Mouse (Mus musculus) intestine, embryonic 14.5 days (tissue): ENCODE measurements around the gene Hoxa9. TPM values are rescaled to one million over a fixed set of nuclear protein-coding genes. Genes with fewer than 3 reads are reported as not detected.

ENCODE experiments used
- ATAC-seq: fragments of 200-750 bp; cut with Nextera tagmentation; replicated peaks from 2 replicates; pipeline ENCODE4 v1.8.0; 2017; ENCODE audit warnings: low read depth, moderate number of reproducible peaks, moderate TSS enrichment, moderate library complexity; ENCODE audit not compliant: low FRiP score, low TSS enrichment
- DNase-seq: peaks from one replicate; pipeline ENCODE4 v3.0.0-alpha.2; 2018; ENCODE audit warnings: low spot score
- H3K27ac ChIP-seq: fragments of 300-500 bp; sonication (generic); 2 replicates; pipeline ENCODE4 v1.5.1; 2014; ENCODE audit warnings: low read depth, mild to moderate bottlenecking, control low read depth
- H3K27me3 ChIP-seq: fragments of 300-500 bp; sonication (generic); replicated peaks from 2 replicates; pipeline ENCODE4 v1.6.1; 2014; ENCODE audit warnings: low read length, control low read depth; ENCODE audit not compliant: control insufficient read depth, insufficient read depth
- H3K36me3 ChIP-seq: fragments of 300-500 bp; sonication (generic); 2 replicates; pipeline ENCODE4 v1.6.1; 2014; ENCODE audit warnings: low read length, control low read depth; ENCODE audit not compliant: control insufficient read depth, insufficient read depth
- H3K4me1 ChIP-seq: fragments of 300-500 bp; sonication (generic); replicated peaks from 2 replicates; pipeline ENCODE4 v1.6.1; 2014; ENCODE audit warnings: low read length, control low read depth, mixed read lengths; ENCODE audit not compliant: control insufficient read depth, insufficient read depth
- H3K4me2 ChIP-seq: fragments of 300-500 bp; sonication (generic); 2 replicates; pipeline ENCODE4 v1.6.1; 2014; ENCODE audit warnings: low read length
- H3K4me3 ChIP-seq: fragments of 300-500 bp; sonication (generic); 2 replicates; pipeline ENCODE4 v1.5.1; 2014; ENCODE audit warnings: low read depth, low read length, control low read depth, mixed read lengths
- H3K9ac ChIP-seq: fragments of 300-500 bp; sonication (generic); 2 replicates; pipeline ENCODE4 v1.6.1; 2014; ENCODE audit warnings: mild to moderate bottlenecking, low read length
- H3K9me3 ChIP-seq: fragments of 300-500 bp; sonication (generic); 2 replicates; pipeline ENCODE4 v1.6.1; 2016; ENCODE audit warnings: low read length, control low read depth; ENCODE audit not compliant: control insufficient read depth
- WGBS: fragments of 180-500 bp; shearing (Covaris S2); extraction: QIAGEN DNeasy Blood & Tissue Kit; methylation state at CpG from one replicate; pipeline ENCODE4 v1.1.7; 2014; 5-methylcytosine and 5-hydroxymethylcytosine counted together
- polyA plus RNA-seq: library from polyadenylated mRNA; unstranded; fragments of >200 nt; fragmentation: Nextera tagmentation; extraction: Ambion mirVana; gene quantifications from 2 replicates; pipeline ENCODE4 v1.2.1, GENCODE M21; 2014

The Hoxa9 gene
- 4.2 and 7.1 TPM in 2 replicates for polyA plus RNA-seq

DNA sequence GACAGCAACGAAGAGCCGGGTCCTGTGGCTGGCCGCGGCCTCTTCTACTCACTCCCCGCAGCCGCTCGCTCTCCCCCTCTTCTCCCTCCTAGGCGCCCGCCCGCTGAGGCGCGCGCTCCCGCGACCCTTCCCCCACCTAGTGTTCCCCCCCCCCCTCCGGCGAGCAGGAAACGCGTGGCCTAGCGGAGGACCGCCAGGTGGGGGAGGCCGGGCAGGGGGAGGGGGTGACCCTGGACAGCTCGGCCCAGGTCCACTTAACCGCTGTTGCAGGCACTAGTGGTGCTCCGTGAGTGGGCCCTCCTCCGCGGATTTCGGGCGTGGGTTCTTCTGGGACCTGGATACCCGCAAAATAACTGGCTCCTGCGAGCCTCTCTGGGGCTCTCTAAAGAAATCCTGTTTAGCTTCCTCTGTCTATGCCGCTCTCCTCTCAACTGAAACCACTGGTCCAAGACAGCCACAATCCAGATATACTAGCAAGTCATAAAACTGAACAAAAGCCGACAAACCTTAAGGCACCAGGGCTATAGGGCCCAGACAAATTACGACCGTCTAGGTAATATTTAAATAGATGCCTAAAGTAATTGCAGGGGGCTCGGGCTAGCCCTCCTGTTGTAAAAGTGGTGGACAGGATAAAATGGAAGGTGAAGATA, at the start of gene Hoxa9:
Gene Hoxa9, minus strand, starts transcription at position 574 of the 650 bp plus-strand sequence.
- Histone ChIP-seq H3K9ac (peak within 1 kb of the TSS; percentile 63), H3K27me3 (peaks cover 98% of the 10 kb centered on the region), H3K4me2 (peak within 1 kb of the TSS; percentile 39), H3K9me3 (no peaks in the 10 kb centered on the region), H3K4me1 (no peaks in the 10 kb centered on the region), H3K27ac (peak within 1 kb of the TSS; percentile 69), H3K4me3 (peak within 1 kb of the TSS; percentile 32), H3K36me3 (no peaks in the 10 kb centered on the region)
- WGBS: 2% methylated on average over 26 of the region's 36 CpGs
- DNase-seq (peak; percentile 82), ATAC-seq (0 out of 2 replicates have a peak, but pooled peaks have one; percentile 30)

DNA sequence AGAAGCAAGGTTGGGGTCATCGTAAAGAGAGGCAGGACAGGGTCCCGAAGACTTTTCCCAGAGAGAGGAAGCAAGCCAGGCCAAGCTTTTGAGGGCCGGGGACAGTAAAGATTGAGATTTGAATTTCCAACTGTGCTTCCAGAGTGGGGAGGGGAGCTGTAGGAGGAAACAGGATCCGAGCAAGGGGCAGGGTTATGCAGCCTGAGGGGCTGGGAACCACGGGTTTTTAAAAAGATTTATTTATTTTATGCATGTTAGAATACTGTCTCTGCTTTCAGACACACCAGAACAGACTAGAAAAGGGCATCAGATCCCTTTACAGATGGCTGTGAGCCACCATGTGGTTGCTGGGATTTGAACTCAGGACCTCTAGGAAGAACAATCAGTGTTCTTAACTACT, 46.0 kb upstream of the Hoxa9 start:
- 8% methylated on average over 5 of the region's 5 CpGs for WGBS
- no peak overlapping the region for H3K9ac ChIP-seq
- peak; percentile 52 for DNase-seq

GRCm38 (mm10) chr6:52276382-52276781, 45.5 kb upstream of the Hoxa9 start:
- Histone ChIP-seq H3K27me3 (peaks cover 69% of the 10 kb centered on the region), H3K9me3 (no peaks in the 10 kb centered on the region), H3K36me3 (no peaks in the 10 kb centered on the region), H3K4me1 (no peaks in the 10 kb centered on the region), H3K9ac (no peak overlapping the region), H3K4me3 (no peak overlapping the region), H3K4me2 (no peak overlapping the region), H3K27ac (no peak overlapping the region)
- DNase-seq (peak; percentile 53), ATAC-seq (no peak)
- WGBS: 7% methylated on average over 6 of the region's 6 CpGs

More for the DNA sequence above, 46.0 kb upstream of the Hoxa9 start:
- H3K27ac ChIP-seq: no peak overlapping the region
- H3K4me1 ChIP-seq: no peaks in the 10 kb centered on the region
- no peak overlapping the region for H3K4me2 ChIP-seq
- H3K9me3 ChIP-seq: no peaks in the 10 kb centered on the region
- H3K36me3 ChIP-seq: no peaks in the 10 kb centered on the region
- ATAC-seq: no peak
- H3K4me3 ChIP-seq: no peak overlapping the region
- peaks cover 64% of the 10 kb centered on the region for H3K27me3 ChIP-seq

DNA sequence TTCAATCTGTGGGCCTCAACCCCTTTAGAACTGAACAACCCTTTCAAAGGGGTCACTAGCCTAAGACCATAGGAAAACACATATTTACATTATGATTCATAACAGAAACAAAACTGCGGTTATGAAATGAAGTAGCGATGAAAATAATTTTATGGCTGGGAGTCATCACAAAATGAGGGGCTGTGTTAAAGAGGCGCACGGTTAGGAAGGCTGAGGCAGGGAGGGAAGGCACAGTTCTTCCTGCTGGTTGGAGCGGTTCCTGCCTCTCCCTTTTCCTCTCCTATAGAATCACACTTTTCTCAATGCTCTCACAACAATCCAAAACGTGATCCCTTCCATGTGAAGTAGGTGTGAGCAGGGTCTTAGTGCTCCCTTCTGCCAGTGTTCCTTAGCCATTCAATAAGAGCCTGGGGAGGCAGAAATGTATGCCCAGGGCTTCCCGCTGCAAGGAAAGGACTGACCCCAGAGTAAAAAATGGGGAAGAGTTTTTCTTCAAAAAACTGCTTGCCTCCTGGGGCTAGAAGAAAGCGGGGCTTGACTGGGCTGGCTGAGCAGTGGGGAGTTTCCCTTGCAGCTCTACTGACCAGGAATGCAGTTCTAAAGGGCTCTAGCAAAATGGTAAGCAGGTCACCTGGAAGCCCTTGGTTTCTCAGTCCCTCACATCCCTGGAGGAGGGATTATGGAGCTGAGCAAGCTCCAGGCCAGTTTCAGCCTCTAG, 44.8 kb upstream of the Hoxa9 start:
- 19% methylated on average over 8 of the region's 8 CpGs for WGBS
- DNase-seq: peak; percentile 51
- Histone ChIP-seq H3K27me3 (peaks cover 76% of the 10 kb centered on the region), H3K9ac (no peak overlapping the region), H3K27ac (no peak overlapping the region), H3K4me1 (no peaks in the 10 kb centered on the region), H3K4me2 (no peak overlapping the region), H3K9me3 (no peaks in the 10 kb centered on the region), H3K4me3 (no peak overlapping the region), H3K36me3 (no peaks in the 10 kb centered on the region)
- ATAC-seq: no peak

DNA sequence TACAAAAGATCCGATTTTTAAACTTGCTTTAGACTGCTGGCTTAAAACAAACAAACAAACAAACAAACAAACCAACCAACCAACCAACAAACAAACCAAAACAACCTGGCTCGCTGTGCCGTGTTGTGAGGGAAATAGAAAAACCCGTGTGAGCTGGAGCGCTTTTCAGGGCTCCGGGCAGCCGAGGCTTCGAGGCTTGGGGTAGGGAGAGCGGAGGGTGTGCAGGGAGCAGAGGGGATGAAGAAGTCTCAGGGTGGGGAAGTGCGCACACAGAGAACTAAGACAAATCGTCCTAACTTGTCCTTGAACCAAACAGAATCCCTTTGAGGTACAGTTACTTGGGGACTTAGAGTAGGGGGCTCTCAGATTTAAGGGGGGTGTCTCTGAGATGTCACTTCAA, 43.7 kb upstream of the Hoxa9 start:
- H3K27me3 ChIP-seq: peaks cover 82% of the 10 kb centered on the region
- no peaks in the 10 kb centered on the region for H3K36me3 ChIP-seq
- no peak overlapping the region for H3K9ac ChIP-seq
- no peaks in the 10 kb centered on the region for H3K9me3 ChIP-seq
- WGBS: 7% methylated on average over 11 of the region's 11 CpGs
- no peak overlapping the region for H3K27ac ChIP-seq
- H3K4me1 ChIP-seq: 0 out of 2 replicates have a peak, but pooled peaks cover 3% of the 10 kb centered on the region
- ATAC-seq (no peak), DNase-seq (peak; percentile 58)
- H3K4me3 ChIP-seq: no peak overlapping the region
- no peak overlapping the region for H3K4me2 ChIP-seq

GRCm38 (mm10) chr6:52273656-52274280, 42.9 kb upstream of the Hoxa9 start:
- H3K36me3 ChIP-seq: no peaks in the 10 kb centered on the region
- 0 out of 2 replicates have a peak, but pooled peaks cover 3% of the 10 kb centered on the region for H3K4me1 ChIP-seq
- peak; percentile 78 for DNase-seq
- H3K27ac ChIP-seq: no peak overlapping the region
- no peak for ATAC-seq
- peaks cover 90% of the 10 kb centered on the region for H3K27me3 ChIP-seq
- H3K9me3 ChIP-seq: no peaks in the 10 kb centered on the region
- WGBS: 7% methylated on average over 22 of the region's 22 CpGs
- no peak overlapping the region for H3K9ac ChIP-seq
- H3K4me3 ChIP-seq: no peak overlapping the region
- H3K4me2 ChIP-seq: no peak overlapping the region

GRCm38 (mm10) chr6:52272766-52273655, 42.1 kb upstream of the Hoxa9 start:
- peak; percentile 59 for DNase-seq
- Histone ChIP-seq H3K4me1 (0 out of 2 replicates have a peak, but pooled peaks cover 3% of the 10 kb centered on the region), H3K36me3 (no peaks in the 10 kb centered on the region), H3K9ac (no peak overlapping the region), H3K27ac (no peak overlapping the region), H3K27me3 (peaks cover 97% of the 10 kb centered on the region), H3K4me2 (no peak overlapping the region), H3K4me3 (no peak overlapping the region), H3K9me3 (no peaks in the 10 kb centered on the region)
- WGBS: 16% methylated on average over 22 of the region's 22 CpGs
- no peak for ATAC-seq
